Mouse (Mus musculus): Measurements from ENCODE around the gene Rnf10. TPM values are rescaled to one million over a fixed set of nuclear protein-coding genes. Genes with fewer than 3 reads are reported as not detected.

The Rnf10 gene
- total and polyA plus RNA-seq, 2 experiments from 2014 or later, result 106 to 169 TPM

DNA sequence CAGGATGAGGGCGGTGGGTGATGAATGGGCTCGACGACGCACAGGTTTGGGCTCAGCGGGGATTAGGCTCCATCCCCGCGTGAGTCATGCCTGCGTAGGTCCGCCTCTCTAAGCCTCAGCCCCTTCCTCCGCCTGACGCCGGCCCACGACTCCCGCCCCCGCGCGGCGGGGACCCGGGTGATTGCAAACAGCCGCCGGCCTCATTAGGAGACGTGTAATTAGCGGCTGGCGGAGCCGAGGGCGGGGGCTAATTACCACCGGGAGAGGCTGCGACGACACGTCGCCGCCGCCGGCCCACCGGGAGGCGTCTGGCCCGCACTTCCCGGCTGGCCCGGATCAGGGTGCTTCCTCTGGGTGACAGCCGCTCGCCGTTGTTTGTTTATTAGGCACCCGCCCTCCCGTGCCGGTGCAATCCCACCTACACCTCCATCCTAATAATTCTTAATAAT is 37.4 kb downstream of the Rnf10 start:
- ATAC-seq, result peak; percentile 73

GRCm38 (mm10) chr5:115234519-115234918 is 38.2 kb downstream of the Rnf10 start:
- Histone ChIP-seq H3K9ac (no peak overlapping the region), H3K27me3 (ENCODE audit: insufficient read depth, low read length) (no peaks in the 10 kb centered on the region), H3K36me3 (ENCODE audit: insufficient read depth) (0 out of 2 replicates have a peak, but pooled peaks cover under 1% of the 10 kb centered on the region), H3K4me1 (ENCODE audit: insufficient read depth) (no peaks in the 10 kb centered on the region), H3K4me3 (ENCODE audit: low read depth, low read length) (no peak overlapping the region), H3K4me2 (ENCODE audit: low read depth) (no peak overlapping the region), H3K9me3 (ENCODE audit: low read length) (no peaks in the 10 kb centered on the region), H3K27ac (ENCODE audit: low read depth, low read length) (no peak overlapping the region)
- no peak for DNase-seq
- ATAC-seq, result no peak
- no peak for TF ChIP-seq CTCF (IDR thresholded peaks at IDR 0.05; ENCODE audit: low read depth)
- 40% methylated on average over 6 of the region's 6 CpGs for WGBS

More for the DNA sequence above, 37.4 kb downstream of the Rnf10 start:
- Histone ChIP-seq H3K36me3 (ENCODE audit: insufficient read depth) (peaks cover 9% of the 10 kb centered on the region), H3K9ac (peak overlapping the region; percentile 69), H3K9me3 (ENCODE audit: low read length) (no peaks in the 10 kb centered on the region), H3K4me3 (ENCODE audit: low read depth, low read length) (peak overlapping the region; percentile 60), H3K27ac (ENCODE audit: low read depth, low read length) (peak overlapping the region; percentile 76), H3K27me3 (ENCODE audit: insufficient read depth, low read length) (no peaks in the 10 kb centered on the region), H3K4me2 (ENCODE audit: low read depth) (peak overlapping the region; percentile 79), H3K4me1 (ENCODE audit: insufficient read depth) (no peaks in the 10 kb centered on the region)
- DNase-seq, result peak; percentile 82
- TF ChIP-seq CTCF (IDR thresholded peaks at IDR 0.05; ENCODE audit: low read depth), result no peak; the same call in 1 of the 2 replicates
- WGBS, result under 1% methylated on average over 40 of the region's 45 CpGs

GRCm38 (mm10) chr5:115233031-115233780 is 39.5 kb downstream of the Rnf10 start:
- H3K4me1 ChIP-seq (ENCODE audit: insufficient read depth), result no peaks in the 10 kb centered on the region
- TF ChIP-seq CTCF (IDR thresholded peaks at IDR 0.05; ENCODE audit: low read depth), result no peak
- ATAC-seq (no peak), DNase-seq (no peak)
- no peak overlapping the region for H3K4me3 ChIP-seq (ENCODE audit: low read depth, low read length)
- no peaks in the 10 kb centered on the region for H3K9me3 ChIP-seq (ENCODE audit: low read length)
- 92% methylated on average over 14 of the region's 14 CpGs for WGBS
- H3K4me2 ChIP-seq (ENCODE audit: low read depth), result no peak overlapping the region
- H3K36me3 ChIP-seq (ENCODE audit: insufficient read depth), result no peaks in the 10 kb centered on the region
- H3K27ac ChIP-seq (ENCODE audit: low read depth, low read length), result no peak overlapping the region
- H3K9ac ChIP-seq, result no peak overlapping the region
- H3K27me3 ChIP-seq (ENCODE audit: insufficient read depth, low read length), result no peaks in the 10 kb centered on the region

GRCm38 (mm10) chr5:115232516-115232915 is 40.2 kb downstream of the Rnf10 start:
- no peak for TF ChIP-seq CTCF (IDR thresholded peaks at IDR 0.05; ENCODE audit: low read depth)
- Histone ChIP-seq H3K9ac (no peak overlapping the region), H3K4me2 (ENCODE audit: low read depth) (no peak overlapping the region), H3K27ac (ENCODE audit: low read depth, low read length) (no peak overlapping the region), H3K9me3 (ENCODE audit: low read length) (no peaks in the 10 kb centered on the region), H3K27me3 (ENCODE audit: insufficient read depth, low read length) (no peaks in the 10 kb centered on the region), H3K36me3 (ENCODE audit: insufficient read depth) (no peaks in the 10 kb centered on the region), H3K4me3 (ENCODE audit: low read depth, low read length) (no peak overlapping the region), H3K4me1 (ENCODE audit: insufficient read depth) (no peaks in the 10 kb centered on the region)
- ATAC-seq, result no peak
- DNase-seq, result no peak
- 77% methylated on average over 6 of the region's 6 CpGs for WGBS

- no peak overlapping the region for H3K4me2 ChIP-seq (ENCODE audit: low read depth)
- no peak for TF ChIP-seq CTCF (IDR thresholded peaks at IDR 0.05; ENCODE audit: low read depth)
- H3K27me3 ChIP-seq (ENCODE audit: insufficient read depth, low read length), result no peaks in the 10 kb centered on the region
- H3K9me3 ChIP-seq (ENCODE audit: low read length), result no peaks in the 10 kb centered on the region
- WGBS, result 39% methylated on average over 16 of the region's 16 CpGs
- DNase-seq, result no peak
- no peak for ATAC-seq
- no peak overlapping the region for H3K27ac ChIP-seq (ENCODE audit: low read depth, low read length)
- no peaks in the 10 kb centered on the region for H3K4me1 ChIP-seq (ENCODE audit: insufficient read depth)
- H3K36me3 ChIP-seq (ENCODE audit: insufficient read depth), result no peaks in the 10 kb centered on the region
- H3K4me3 ChIP-seq (ENCODE audit: low read depth, low read length), result no peak overlapping the region
- no peak overlapping the region for H3K9ac ChIP-seq
These were observed 41.1 kb downstream of the Rnf10 start for GRCm38 (mm10) chr5:115231552-115232120.

GRCm38 (mm10) chr5:115230830-115231551 is 41.7 kb downstream of the Rnf10 start:
- Histone ChIP-seq H3K9ac (no peak overlapping the region), H3K4me1 (ENCODE audit: insufficient read depth) (no peaks in the 10 kb centered on the region), H3K27me3 (ENCODE audit: insufficient read depth, low read length) (no peaks in the 10 kb centered on the region), H3K4me2 (ENCODE audit: low read depth) (no peak overlapping the region), H3K9me3 (ENCODE audit: low read length) (no peaks in the 10 kb centered on the region), H3K4me3 (ENCODE audit: low read depth, low read length) (no peak overlapping the region), H3K27ac (ENCODE audit: low read depth, low read length) (no peak overlapping the region), H3K36me3 (ENCODE audit: insufficient read depth) (no peaks in the 10 kb centered on the region)
- no peak for ATAC-seq
- WGBS, result 54% methylated on average over 15 of the region's 15 CpGs
- no peak for DNase-seq
- TF ChIP-seq CTCF (IDR thresholded peaks at IDR 0.05; ENCODE audit: low read depth), result no peak

DNA sequence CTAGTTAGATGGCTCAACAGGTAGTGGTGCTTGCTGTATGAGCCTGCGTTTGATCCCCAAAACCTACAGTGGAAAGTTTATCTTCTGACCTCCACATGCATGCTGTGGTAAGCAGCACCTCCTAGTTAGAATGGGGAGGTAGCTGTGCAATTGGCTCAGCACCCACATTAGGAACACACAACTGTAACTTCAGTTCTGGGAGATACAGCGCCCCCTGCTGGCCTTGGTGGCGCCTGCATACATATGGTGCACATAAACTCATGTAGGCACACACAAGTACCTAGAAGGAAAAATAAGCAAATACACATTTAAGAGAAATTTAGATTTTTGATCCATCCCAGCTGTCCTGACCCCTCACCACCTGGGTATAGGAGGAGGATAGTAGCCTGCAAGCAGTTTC is 50.2 kb downstream of the Rnf10 start:
- TF ChIP-seq CTCF (IDR thresholded peaks at IDR 0.05; ENCODE audit: low read depth), result 0 out of 2 replicates have a peak, but pooled peaks have one; percentile 28
- no peak for DNase-seq

More for the DNA sequence above, 50.2 kb downstream of the Rnf10 start:
- H3K9ac ChIP-seq, result no peak overlapping the region
- no peak overlapping the region for H3K4me2 ChIP-seq (ENCODE audit: low read depth)
- H3K4me1 ChIP-seq (ENCODE audit: insufficient read depth), result no peaks in the 10 kb centered on the region
- no peaks in the 10 kb centered on the region for H3K27me3 ChIP-seq (ENCODE audit: insufficient read depth, low read length)
- no peak overlapping the region for H3K27ac ChIP-seq (ENCODE audit: low read depth, low read length)
- H3K4me3 ChIP-seq (ENCODE audit: low read depth, low read length), result no peak overlapping the region
- 68% methylated on average over 3 of the region's 3 CpGs for WGBS
- H3K36me3 ChIP-seq (ENCODE audit: insufficient read depth), result no peaks in the 10 kb centered on the region
- ATAC-seq, result no peak
- no peaks in the 10 kb centered on the region for H3K9me3 ChIP-seq (ENCODE audit: low read length)
